Mouse (Mus musculus): ENCODE data around the gene Mrpl11. TPM values are rescaled to one million over a fixed set of nuclear protein-coding genes. Genes with fewer than 3 reads are reported as not detected.

Gene Mrpl11
- 88.1 and 98.2 TPM in 2 replicates for polyA plus RNA-seq (2015; fragmentation: Nextera tagmentation; extraction: Ambion mirVana)

- H3K4me1 ChIP-seq (ENCODE audit: control insufficient read depth, insufficient read depth, low read length): peaks cover 7% of the 10 kb centered on the region
- H3K27ac ChIP-seq (ENCODE audit: low read length): peak within 1 kb of the TSS; percentile 79
- under 1% methylated on average over 34 of the region's 34 CpGs for WGBS
- no peaks in the 10 kb centered on the region for H3K9me3 ChIP-seq (ENCODE audit: control insufficient read depth, low read length)
- ATAC-seq: peak; percentile 95
- H3K9ac ChIP-seq (ENCODE audit: low read depth, low read length): peak within 1 kb of the TSS; percentile 95
- H3K36me3 ChIP-seq (ENCODE audit: control insufficient read depth, insufficient read depth, low read length): peaks cover 14% of the 10 kb centered on the region
- H3K27me3 ChIP-seq (replicated peaks; ENCODE audit: control insufficient read depth, insufficient read depth, low read length): no peaks in the 10 kb centered on the region
- peak within 1 kb of the TSS; percentile 97 for H3K4me3 ChIP-seq (ENCODE audit: low read length)
- H3K4me2 ChIP-seq (ENCODE audit: low read depth, low read length): peak within 1 kb of the TSS; percentile 77
These were observed at the start of gene Mrpl11 for GRCm38 (mm10) chr19:4961928-4962601. Mrpl11 (plus strand) TSS chr19:4962147.

GRCm38 (mm10) chr19:4915924-4916603 is 45.9 kb upstream of the Mrpl11 start:
- Histone ChIP-seq H3K27me3 (replicated peaks; ENCODE audit: control insufficient read depth, insufficient read depth, low read length) (no peaks in the 10 kb centered on the region), H3K9ac (ENCODE audit: low read depth, low read length) (no peak overlapping the region), H3K27ac (ENCODE audit: low read length) (no peak overlapping the region), H3K36me3 (ENCODE audit: control insufficient read depth, insufficient read depth, low read length) (peaks cover 34% of the 10 kb centered on the region), H3K9me3 (ENCODE audit: control insufficient read depth, low read length) (no peaks in the 10 kb centered on the region), H3K4me3 (ENCODE audit: low read length) (no peak overlapping the region), H3K4me1 (ENCODE audit: control insufficient read depth, insufficient read depth, low read length) (no peaks in the 10 kb centered on the region), H3K4me2 (ENCODE audit: low read depth, low read length) (no peak overlapping the region)
- ATAC-seq: no peak
- WGBS: 90% methylated on average over 15 of the region's 15 CpGs

- ATAC-seq: no peak
- H3K9ac ChIP-seq (ENCODE audit: low read depth, low read length): no peak overlapping the region
- no peak overlapping the region for H3K27ac ChIP-seq (ENCODE audit: low read length)
- H3K36me3 ChIP-seq (ENCODE audit: control insufficient read depth, insufficient read depth, low read length): peaks cover 34% of the 10 kb centered on the region
- no peaks in the 10 kb centered on the region for H3K27me3 ChIP-seq (replicated peaks; ENCODE audit: control insufficient read depth, insufficient read depth, low read length)
- H3K9me3 ChIP-seq (ENCODE audit: control insufficient read depth, low read length): no peaks in the 10 kb centered on the region
- H3K4me1 ChIP-seq (ENCODE audit: control insufficient read depth, insufficient read depth, low read length): no peaks in the 10 kb centered on the region
- H3K4me3 ChIP-seq (ENCODE audit: low read length): no peak overlapping the region
- no peak overlapping the region for H3K4me2 ChIP-seq (ENCODE audit: low read depth, low read length)
- WGBS: 77% methylated on average over 10 of the region's 10 CpGs
These were observed 45.1 kb upstream of the Mrpl11 start for GRCm38 (mm10) chr19:4916827-4917226.

GRCm38 (mm10) chr19:4919652-4920051 is 42.3 kb upstream of the Mrpl11 start:
- no peaks in the 10 kb centered on the region for H3K27me3 ChIP-seq (replicated peaks; ENCODE audit: control insufficient read depth, insufficient read depth, low read length)
- H3K27ac ChIP-seq (ENCODE audit: low read length): no peak overlapping the region
- 89% methylated on average over 6 of the region's 6 CpGs for WGBS
- no peak overlapping the region for H3K9ac ChIP-seq (ENCODE audit: low read depth, low read length)
- no peaks in the 10 kb centered on the region for H3K4me1 ChIP-seq (ENCODE audit: control insufficient read depth, insufficient read depth, low read length)
- no peak for ATAC-seq
- H3K4me3 ChIP-seq (ENCODE audit: low read length): no peak overlapping the region
- peaks cover 40% of the 10 kb centered on the region for H3K36me3 ChIP-seq (ENCODE audit: control insufficient read depth, insufficient read depth, low read length)
- H3K4me2 ChIP-seq (ENCODE audit: low read depth, low read length): no peak overlapping the region
- no peaks in the 10 kb centered on the region for H3K9me3 ChIP-seq (ENCODE audit: control insufficient read depth, low read length)

GRCm38 (mm10) chr19:4925121-4925860 is 36.7 kb upstream of the Mrpl11 start:
- no peak for ATAC-seq
- Histone ChIP-seq H3K27ac (ENCODE audit: low read length) (no peak overlapping the region), H3K9me3 (ENCODE audit: control insufficient read depth, low read length) (no peaks in the 10 kb centered on the region), H3K36me3 (ENCODE audit: control insufficient read depth, insufficient read depth, low read length) (peaks cover 29% of the 10 kb centered on the region), H3K9ac (ENCODE audit: low read depth, low read length) (no peak overlapping the region), H3K4me2 (ENCODE audit: low read depth, low read length) (no peak overlapping the region), H3K4me3 (ENCODE audit: low read length) (no peak overlapping the region), H3K4me1 (ENCODE audit: control insufficient read depth, insufficient read depth, low read length) (peaks cover 17% of the 10 kb centered on the region), H3K27me3 (replicated peaks; ENCODE audit: control insufficient read depth, insufficient read depth, low read length) (no peaks in the 10 kb centered on the region)
- 93% methylated on average over 11 of the region's 11 CpGs for WGBS

- H3K27me3 ChIP-seq (replicated peaks; ENCODE audit: control insufficient read depth, insufficient read depth, low read length): no peaks in the 10 kb centered on the region
- H3K4me2 ChIP-seq (ENCODE audit: low read depth, low read length): peak within 1 kb of the TSS; percentile 88
- no peaks in the 10 kb centered on the region for H3K9me3 ChIP-seq (ENCODE audit: control insufficient read depth, low read length)
- ATAC-seq: peak; percentile 100
- H3K36me3 ChIP-seq (ENCODE audit: control insufficient read depth, insufficient read depth, low read length): peaks cover 18% of the 10 kb centered on the region
- peaks cover 17% of the 10 kb centered on the region for H3K4me1 ChIP-seq (ENCODE audit: control insufficient read depth, insufficient read depth, low read length)
- WGBS: under 1% methylated on average over 32 of the region's 32 CpGs
- H3K9ac ChIP-seq (ENCODE audit: low read depth, low read length): peak within 1 kb of the TSS; percentile 76
- H3K4me3 ChIP-seq (ENCODE audit: low read length): peak within 1 kb of the TSS; percentile 75
- H3K27ac ChIP-seq (ENCODE audit: low read length): peak within 1 kb of the TSS; percentile 72
These were observed 33.9 kb upstream of the Mrpl11 start, which contains the start of gene Dpp3 for GRCm38 (mm10) chr19:4927904-4928531. Dpp3 (minus strand) TSS chr19:4928287.

GRCm38 (mm10) chr19:4928781-4929180 is 33.2 kb upstream of the Mrpl11 start:
- 60% methylated on average over 5 of the region's 5 CpGs for WGBS
- peaks cover 17% of the 10 kb centered on the region for H3K4me1 ChIP-seq (ENCODE audit: control insufficient read depth, insufficient read depth, low read length)
- peak overlapping the region; percentile 83 for H3K4me2 ChIP-seq (ENCODE audit: low read depth, low read length)
- H3K9ac ChIP-seq (ENCODE audit: low read depth, low read length): peak overlapping the region; percentile 76
- H3K36me3 ChIP-seq (ENCODE audit: control insufficient read depth, insufficient read depth, low read length): peaks cover 10% of the 10 kb centered on the region; the same call in 1 of the 2 replicates
- ATAC-seq: no peak
- H3K4me3 ChIP-seq (ENCODE audit: low read length): peak overlapping the region; percentile 75
- H3K27ac ChIP-seq (ENCODE audit: low read length): peak overlapping the region; percentile 72; the same call in 1 of the 2 replicates
- no peaks in the 10 kb centered on the region for H3K27me3 ChIP-seq (replicated peaks; ENCODE audit: control insufficient read depth, insufficient read depth, low read length)
- no peaks in the 10 kb centered on the region for H3K9me3 ChIP-seq (ENCODE audit: control insufficient read depth, low read length)

GRCm38 (mm10) chr19:4936896-4937295 is 25.1 kb upstream of the Mrpl11 start:
- 87% methylated on average over 2 of the region's 2 CpGs for WGBS
- Histone ChIP-seq H3K27ac (ENCODE audit: low read length) (no peak overlapping the region), H3K4me1 (ENCODE audit: control insufficient read depth, insufficient read depth, low read length) (no peaks in the 10 kb centered on the region), H3K9ac (ENCODE audit: low read depth, low read length) (no peak overlapping the region), H3K4me2 (ENCODE audit: low read depth, low read length) (no peak overlapping the region), H3K4me3 (ENCODE audit: low read length) (no peak overlapping the region), H3K9me3 (ENCODE audit: control insufficient read depth, low read length) (no peaks in the 10 kb centered on the region), H3K36me3 (ENCODE audit: control insufficient read depth, insufficient read depth, low read length) (no peaks in the 10 kb centered on the region), H3K27me3 (replicated peaks; ENCODE audit: control insufficient read depth, insufficient read depth, low read length) (no peaks in the 10 kb centered on the region)
- no peak for ATAC-seq

All from intestine, embryonic 16.5 days (tissue).